Mouse (Mus musculus): ENCODE measurements around the gene Pih1d2. TPM values are rescaled to one million over a fixed set of nuclear protein-coding genes. Genes with fewer than 3 reads are reported as not detected.

Gene Pih1d2
- total and polyA plus RNA-seq, 2 experiments from 2014 or later, result 5.2 to 6.6 TPM

GRCm38 (mm10) chr9:50658391-50658790 lies 41.3 kb downstream of the Pih1d2 start:
- Histone ChIP-seq H3K4me2 (ENCODE audit: low read depth) (peak overlapping the region; percentile 76), H3K4me1 (ENCODE audit: insufficient read depth) (no peaks in the 10 kb centered on the region; the same call in 1 of the 2 replicates), H3K36me3 (ENCODE audit: insufficient read depth) (peaks cover 10% of the 10 kb centered on the region), H3K27me3 (ENCODE audit: insufficient read depth, low read length) (no peaks in the 10 kb centered on the region), H3K27ac (ENCODE audit: low read depth, low read length) (peak overlapping the region; percentile 90), H3K9me3 (ENCODE audit: low read length) (no peaks in the 10 kb centered on the region), H3K9ac (peak overlapping the region; percentile 85), H3K4me3 (ENCODE audit: low read depth, low read length) (peak overlapping the region; percentile 76)
- DNase-seq (peak; percentile 30), ATAC-seq (peak; percentile 40; the same call in 1 of the 2 replicates)
- WGBS, result 18% methylated on average over 5 of the region's 5 CpGs
- TF ChIP-seq CTCF (IDR thresholded peaks at IDR 0.05; ENCODE audit: low read depth), result no peak

DNA sequence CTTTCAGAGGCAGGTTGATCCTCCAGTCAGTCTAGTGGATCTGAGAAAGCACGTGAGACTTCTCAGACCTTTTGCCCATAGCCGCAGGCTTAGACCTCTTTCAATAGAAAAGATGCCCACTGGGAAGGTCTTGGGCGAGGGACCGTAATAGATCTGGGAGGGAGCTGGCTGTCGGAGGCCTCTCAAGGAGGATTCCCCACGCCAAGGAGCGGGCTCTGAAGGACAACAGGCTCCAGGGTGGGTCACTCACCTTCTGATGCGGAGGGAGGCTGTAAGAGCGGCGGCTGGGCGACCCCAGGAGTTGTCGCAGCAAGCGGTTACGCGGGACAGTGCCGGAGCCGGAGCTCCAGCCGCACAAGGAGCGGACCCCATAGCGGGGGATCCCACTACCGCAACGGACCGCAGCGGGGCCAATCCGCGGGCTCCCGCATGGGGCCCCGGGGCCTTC lies 41.8 kb downstream of the Pih1d2 start:
- Histone ChIP-seq H3K9me3 (ENCODE audit: low read length) (no peaks in the 10 kb centered on the region), H3K36me3 (ENCODE audit: insufficient read depth) (peaks cover 10% of the 10 kb centered on the region; the same call in 1 of the 2 replicates), H3K4me2 (ENCODE audit: low read depth) (peak overlapping the region; percentile 76), H3K4me1 (ENCODE audit: insufficient read depth) (no peaks in the 10 kb centered on the region; the same call in 1 of the 2 replicates), H3K27me3 (ENCODE audit: insufficient read depth, low read length) (no peaks in the 10 kb centered on the region), H3K27ac (ENCODE audit: low read depth, low read length) (peak overlapping the region; percentile 90), H3K9ac (peak overlapping the region; percentile 85), H3K4me3 (ENCODE audit: low read depth, low read length) (peak overlapping the region; percentile 76)
- DNase-seq (no peak), ATAC-seq (peak; percentile 3; the same call in 1 of the 2 replicates)
- TF ChIP-seq CTCF (IDR thresholded peaks at IDR 0.05; ENCODE audit: low read depth), result no peak
- under 1% methylated on average over 28 of the region's 28 CpGs for WGBS

GRCm38 (mm10) chr9:50659392-50660217 lies 42.5 kb downstream of the Pih1d2 start, which contains the start of gene Dlat:
Gene Dlat (minus strand): TSS chr9:50659780.
- peak; percentile 93 for ATAC-seq
- Histone ChIP-seq H3K4me3 (ENCODE audit: low read depth, low read length) (peak within 1 kb of the TSS; percentile 76), H3K27ac (ENCODE audit: low read depth, low read length) (peak within 1 kb of the TSS; percentile 90), H3K4me2 (ENCODE audit: low read depth) (peak within 1 kb of the TSS; percentile 76), H3K9me3 (ENCODE audit: low read length) (no peaks in the 10 kb centered on the region), H3K4me1 (ENCODE audit: insufficient read depth) (no peaks in the 10 kb centered on the region; the same call in 1 of the 2 replicates), H3K27me3 (ENCODE audit: insufficient read depth, low read length) (no peaks in the 10 kb centered on the region), H3K36me3 (ENCODE audit: insufficient read depth) (peaks cover 5% of the 10 kb centered on the region; the same call in 1 of the 2 replicates), H3K9ac (peak within 1 kb of the TSS; percentile 85)
- peak; percentile 92 for DNase-seq
- TF ChIP-seq CTCF (IDR thresholded peaks at IDR 0.05; ENCODE audit: low read depth), result no peak
- WGBS, result under 1% methylated on average over 61 of the region's 63 CpGs

GRCm38 (mm10) chr9:50660431-50660830 lies 43.3 kb downstream of the Pih1d2 start:
- H3K4me3 ChIP-seq (ENCODE audit: low read depth, low read length), result peak overlapping the region; percentile 76
- no peaks in the 10 kb centered on the region for H3K9me3 ChIP-seq (ENCODE audit: low read length)
- peak overlapping the region; percentile 85; the same call in 1 of the 2 replicates for H3K9ac ChIP-seq
- WGBS, result 13% methylated on average over 12 of the region's 12 CpGs
- DNase-seq, result peak; percentile 16
- no peaks in the 10 kb centered on the region; the same call in 1 of the 2 replicates for H3K4me1 ChIP-seq (ENCODE audit: insufficient read depth)
- H3K36me3 ChIP-seq (ENCODE audit: insufficient read depth), result peaks cover 10% of the 10 kb centered on the region
- no peak for TF ChIP-seq CTCF (IDR thresholded peaks at IDR 0.05; ENCODE audit: low read depth)
- no peaks in the 10 kb centered on the region for H3K27me3 ChIP-seq (ENCODE audit: insufficient read depth, low read length)
- no peak for ATAC-seq
- H3K27ac ChIP-seq (ENCODE audit: low read depth, low read length), result no peak overlapping the region
- H3K4me2 ChIP-seq (ENCODE audit: low read depth), result peak overlapping the region; percentile 76

GRCm38 (mm10) chr9:50664826-50665225 lies 47.7 kb downstream of the Pih1d2 start:
- H3K9ac ChIP-seq, result no peak overlapping the region
- no peaks in the 10 kb centered on the region for H3K27me3 ChIP-seq (ENCODE audit: insufficient read depth, low read length)
- peaks cover 26% of the 10 kb centered on the region for H3K36me3 ChIP-seq (ENCODE audit: insufficient read depth)
- no peak overlapping the region for H3K27ac ChIP-seq (ENCODE audit: low read depth, low read length)
- DNase-seq (peak; percentile 6), ATAC-seq (no peak; the same call in 1 of the 2 replicates)
- no peak overlapping the region for H3K4me2 ChIP-seq (ENCODE audit: low read depth)
- no peaks in the 10 kb centered on the region for H3K4me1 ChIP-seq (ENCODE audit: insufficient read depth)
- no peaks in the 10 kb centered on the region for H3K9me3 ChIP-seq (ENCODE audit: low read length)
- 71% methylated on average over 5 of the region's 5 CpGs for WGBS
- TF ChIP-seq CTCF (IDR thresholded peaks at IDR 0.05; ENCODE audit: low read depth), result no peak
- H3K4me3 ChIP-seq (ENCODE audit: low read depth, low read length), result no peak overlapping the region

DNA sequence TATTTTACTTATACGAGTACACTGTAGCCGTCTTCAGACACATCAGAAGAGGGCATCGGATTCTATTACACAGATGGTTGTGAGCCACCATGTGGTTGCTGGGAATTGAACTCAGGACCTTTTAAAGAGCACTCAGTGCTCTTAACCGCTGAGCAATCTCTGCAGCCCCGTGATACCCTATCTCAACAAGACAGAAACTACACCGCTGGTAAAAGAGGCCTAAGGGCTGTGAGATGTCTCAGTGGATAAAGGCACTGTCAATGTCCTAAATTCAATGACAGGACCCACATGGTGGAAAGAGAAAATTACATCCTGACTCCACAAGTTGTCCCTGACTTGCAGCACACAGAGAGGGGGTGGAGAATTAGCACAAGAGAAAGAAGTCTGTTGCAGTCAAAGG lies 49.3 kb downstream of the Pih1d2 start:
- no peaks in the 10 kb centered on the region for H3K27me3 ChIP-seq (ENCODE audit: insufficient read depth, low read length)
- TF ChIP-seq CTCF (IDR thresholded peaks at IDR 0.05; ENCODE audit: low read depth), result no peak
- H3K27ac ChIP-seq (ENCODE audit: low read depth, low read length), result no peak overlapping the region
- WGBS, result 86% methylated on average over 6 of the region's 6 CpGs
- H3K36me3 ChIP-seq (ENCODE audit: insufficient read depth), result peaks cover 26% of the 10 kb centered on the region
- ATAC-seq (no peak), DNase-seq (no peak)
- H3K4me3 ChIP-seq (ENCODE audit: low read depth, low read length), result no peak overlapping the region
- no peaks in the 10 kb centered on the region for H3K4me1 ChIP-seq (ENCODE audit: insufficient read depth)
- H3K4me2 ChIP-seq (ENCODE audit: low read depth), result no peak overlapping the region
- no peaks in the 10 kb centered on the region for H3K9me3 ChIP-seq (ENCODE audit: low read length)
- H3K9ac ChIP-seq, result no peak overlapping the region
